Mouse (Mus musculus): ENCODE measurements around the gene Krtap4-7.
"Not testable (repeated sequence)": the region's sequence is repeated elsewhere in the genome, so short reads cannot be mapped to it uniquely, and the experiment has no call there.

Gene Krtap4-7

GRCm38 (mm10) chr11:99643635-99644139 is at the start of gene Krtap4-7:
Gene Krtap4-7, minus strand, starts transcription at chr11:99644089.
- DNase-seq (ENCODE audit: low spot score in 2 of 2) = not testable (repeated sequence)

- DNase-seq (ENCODE audit: low spot score in 2 of 2) = no peak
Measured at GRCm38 (mm10) chr11:99690463-99690862, 46.6 kb upstream of the Krtap4-7 start, which contains the start of gene Gm14190. Gene Gm14190, minus strand, starts transcription at chr11:99690740.

- not testable (repeated sequence) for DNase-seq (ENCODE audit: low spot score in 2 of 2)
Measured at GRCm38 (mm10) chr11:99685235-99685634, 41.3 kb upstream of the Krtap4-7 start.

GRCm38 (mm10) chr11:99683481-99683880 is 39.6 kb upstream of the Krtap4-7 start:
- no peak for DNase-seq (ENCODE audit: low spot score in 2 of 2)

- DNase-seq (ENCODE audit: low spot score in 2 of 2) = no peak
Measured at GRCm38 (mm10) chr11:99665860-99666259, 22.0 kb upstream of the Krtap4-7 start, which contains the start of gene Krtap4-6. Gene Krtap4-6, minus strand, starts transcription at chr11:99665960.

GRCm38 (mm10) chr11:99662802-99663201 is 18.9 kb upstream of the Krtap4-7 start:
- DNase-seq (ENCODE audit: low spot score in 2 of 2) = no peak

- DNase-seq (ENCODE audit: low spot score in 2 of 2) = no peak
Measured at GRCm38 (mm10) chr11:99659256-99659655, 15.4 kb upstream of the Krtap4-7 start.

- DNase-seq (ENCODE audit: low spot score in 2 of 2) = not testable (repeated sequence)
Measured at GRCm38 (mm10) chr11:99658467-99659010, 14.7 kb upstream of the Krtap4-7 start, which contains the start of gene Gm11563. Gene Gm11563, minus strand, starts transcription at chr11:99658960.

GRCm38 (mm10) chr11:99657051-99657450 is 13.2 kb upstream of the Krtap4-7 start:
- DNase-seq (ENCODE audit: low spot score in 2 of 2) = no peak

- no peak for DNase-seq (ENCODE audit: low spot score in 2 of 2)
Measured at GRCm38 (mm10) chr11:99650136-99650535, 6.2 kb upstream of the Krtap4-7 start, which contains the start of gene Gm11555. Gene Gm11555, minus strand, starts transcription at chr11:99650236.

GRCm38 (mm10) chr11:99646444-99646843 is 2.6 kb upstream of the Krtap4-7 start:
- DNase-seq (ENCODE audit: low spot score in 2 of 2) = no peak

- DNase-seq (ENCODE audit: low spot score in 2 of 2) = no peak
Measured at GRCm38 (mm10) chr11:99644351-99644750, 462 bp upstream of the Krtap4-7 start.

- no peak for DNase-seq (ENCODE audit: low spot score in 2 of 2)
Measured at GRCm38 (mm10) chr11:99640926-99641325, 3.0 kb downstream of the Krtap4-7 start.

GRCm38 (mm10) chr11:99637086-99637485 is 6.8 kb downstream of the Krtap4-7 start:
- no peak for DNase-seq (ENCODE audit: low spot score in 2 of 2)

- no peak for DNase-seq (ENCODE audit: low spot score in 2 of 2)
Measured at GRCm38 (mm10) chr11:99634653-99635134, 9.2 kb downstream of the Krtap4-7 start, which contains the start of gene Krtap4-2. Gene Krtap4-2, minus strand, starts transcription at chr11:99635084.

- DNase-seq (ENCODE audit: low spot score in 2 of 2) = no peak
Measured at GRCm38 (mm10) chr11:99633293-99633692, 10.6 kb downstream of the Krtap4-7 start.

GRCm38 (mm10) chr11:99630890-99631289 is 13.0 kb downstream of the Krtap4-7 start:
- no peak for DNase-seq (ENCODE audit: low spot score in 2 of 2)

- DNase-seq (ENCODE audit: low spot score in 2 of 2) = no peak
Measured at GRCm38 (mm10) chr11:99628138-99628537, 15.8 kb downstream of the Krtap4-7 start, which contains the start of gene Krtap4-1. Gene Krtap4-1, minus strand, starts transcription at chr11:99628238.

- no peak for DNase-seq (ENCODE audit: low spot score in 2 of 2)
Measured at GRCm38 (mm10) chr11:99620335-99620734, 23.6 kb downstream of the Krtap4-7 start, which contains the start of gene Gm11562. Gene Gm11562, minus strand, starts transcription at chr11:99620435.

GRCm38 (mm10) chr11:99614796-99615363 is 29.0 kb downstream of the Krtap4-7 start, which contains the start of gene Krtap2-4:
Gene Krtap2-4, minus strand, starts transcription at chr11:99614846.
- no peak for DNase-seq (ENCODE audit: low spot score in 2 of 2)

GRCm38 (mm10) chr11:99610089-99610488 is 33.8 kb downstream of the Krtap4-7 start, which contains the start of gene Gm11937:
Gene Gm11937, minus strand, starts transcription at chr11:99610189.
- DNase-seq (ENCODE audit: low spot score in 2 of 2) = not testable (repeated sequence)

GRCm38 (mm10) chr11:99609126-99609525 is 34.8 kb downstream of the Krtap4-7 start:
- DNase-seq (ENCODE audit: low spot score in 2 of 2) = no peak

Measured in spleen, postnatal 10 days (tissue).